Mouse (Mus musculus) bone marrow macrophage, adult 2 months (primary cell): ENCODE measurements around the gene Gpnmb. TPM values are rescaled to one million over a fixed set of nuclear protein-coding genes. Genes with fewer than 3 reads are reported as not detected.

Experiments used
- H3K27ac ChIP-seq: 2 replicates; pipeline ENCODE4 v1.5.1; 2012; ENCODE audit warnings: low read depth, low read length; ENCODE audit not compliant: insufficient read depth
- H3K4me1 ChIP-seq: 2 replicates; pipeline ENCODE4 v1.6.1; 2012; ENCODE audit warnings: low read length; ENCODE audit not compliant: control insufficient read depth, insufficient read depth
- H3K4me3 ChIP-seq: 2 replicates; pipeline ENCODE4 v1.5.1; 2012; ENCODE audit warnings: mild to moderate bottlenecking, low read length, moderate library complexity; ENCODE audit not compliant: insufficient read depth
- CTCF ChIP-seq: IDR thresholded peaks from 2 replicates; pipeline ENCODE4 v1.5.1; 2012; ENCODE audit warnings: low read depth, mild to moderate bottlenecking, low read length, moderate library complexity
- POLR2A ChIP-seq: IDR thresholded peaks from 2 replicates; pipeline ENCODE4 v1.6.1; 2012; ENCODE audit warnings: mild to moderate bottlenecking, low read depth, low read length, borderline replicate concordance
- polyA plus RNA-seq: library from polyadenylated mRNA; stranded (reverse); fragments of >200 nt; gene quantifications from 2 replicates; pipeline ENCODE4 v1.2.4, GENCODE M21; 2012; ENCODE audit not compliant: missing spikeins, insufficient read depth, insufficient read length

Gene Gpnmb
- polyA plus RNA-seq, 1 experiment, result 3,910 TPM

DNA sequence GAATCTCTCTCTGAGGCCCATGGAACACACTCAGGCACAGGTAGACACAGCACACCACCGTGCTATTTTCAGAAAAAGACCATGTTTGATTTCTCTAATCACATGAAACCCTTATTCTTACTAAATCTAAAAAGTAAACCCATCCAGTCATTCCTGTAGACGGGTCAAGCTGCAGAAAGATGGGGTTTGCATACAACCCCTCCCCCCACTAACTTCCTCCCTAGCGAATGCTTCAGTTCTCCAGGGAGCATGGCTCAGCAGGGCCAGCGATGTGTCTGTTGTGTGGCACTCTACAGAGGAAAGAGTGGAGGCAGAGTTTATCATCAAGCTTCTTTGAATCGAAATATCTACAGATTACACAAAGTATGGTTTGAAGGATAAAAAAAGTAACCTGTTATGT, 79.2 kb downstream of the Gpnmb start:
- H3K4me1 ChIP-seq, result peaks cover 11% of the 10 kb centered on the region
- no peak overlapping the region for H3K27ac ChIP-seq
- TF ChIP-seq CTCF (no peak), POLR2A (no peak)
- no peak overlapping the region for H3K4me3 ChIP-seq

DNA sequence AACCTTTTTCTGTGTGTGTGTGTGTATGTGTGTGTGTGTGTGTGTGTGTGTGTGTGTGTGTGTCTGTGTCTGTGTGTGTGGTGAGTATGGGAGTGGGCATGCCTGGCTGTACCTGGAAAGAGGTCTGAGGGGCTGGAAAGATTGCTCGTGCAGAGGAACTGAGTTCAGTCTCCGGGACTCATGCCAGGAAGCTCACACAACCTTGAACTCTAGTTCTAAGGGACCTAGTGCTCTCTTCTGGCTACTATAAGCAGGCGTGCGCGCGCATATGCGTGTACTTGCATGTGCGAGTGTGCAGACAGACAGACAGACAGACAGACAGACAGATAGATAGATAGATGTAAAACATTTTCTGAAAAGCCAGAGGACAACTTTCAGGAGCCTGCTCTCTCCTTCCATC, 79.9 kb downstream of the Gpnmb start:
- H3K27ac ChIP-seq, result no peak overlapping the region
- TF ChIP-seq POLR2A (no peak), CTCF (no peak)
- H3K4me3 ChIP-seq, result no peak overlapping the region
- H3K4me1 ChIP-seq, result peaks cover 11% of the 10 kb centered on the region

DNA sequence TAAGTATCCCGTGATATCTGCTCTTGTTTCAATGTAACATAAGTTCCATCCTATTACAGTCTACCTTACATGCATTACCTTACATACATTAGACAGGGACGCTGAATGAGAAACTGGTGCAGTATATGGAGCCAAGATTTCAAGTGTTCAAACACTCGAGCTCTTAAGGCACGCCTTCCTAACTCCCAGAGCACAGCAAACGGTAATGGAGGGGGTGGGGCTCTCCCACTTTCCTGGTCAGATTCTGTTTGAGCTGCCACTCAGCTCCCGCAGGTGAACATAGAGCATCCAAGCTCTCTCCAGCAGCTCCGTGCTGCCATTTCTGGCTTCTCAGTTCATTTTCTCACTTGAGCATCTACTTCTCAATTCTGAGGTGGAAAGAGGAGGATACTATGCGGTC, 82.1 kb downstream of the Gpnmb start:
- peaks cover 11% of the 10 kb centered on the region for H3K4me1 ChIP-seq
- TF ChIP-seq CTCF (no peak), POLR2A (no peak)
- H3K4me3 ChIP-seq, result no peak overlapping the region
- H3K27ac ChIP-seq, result no peak overlapping the region

DNA sequence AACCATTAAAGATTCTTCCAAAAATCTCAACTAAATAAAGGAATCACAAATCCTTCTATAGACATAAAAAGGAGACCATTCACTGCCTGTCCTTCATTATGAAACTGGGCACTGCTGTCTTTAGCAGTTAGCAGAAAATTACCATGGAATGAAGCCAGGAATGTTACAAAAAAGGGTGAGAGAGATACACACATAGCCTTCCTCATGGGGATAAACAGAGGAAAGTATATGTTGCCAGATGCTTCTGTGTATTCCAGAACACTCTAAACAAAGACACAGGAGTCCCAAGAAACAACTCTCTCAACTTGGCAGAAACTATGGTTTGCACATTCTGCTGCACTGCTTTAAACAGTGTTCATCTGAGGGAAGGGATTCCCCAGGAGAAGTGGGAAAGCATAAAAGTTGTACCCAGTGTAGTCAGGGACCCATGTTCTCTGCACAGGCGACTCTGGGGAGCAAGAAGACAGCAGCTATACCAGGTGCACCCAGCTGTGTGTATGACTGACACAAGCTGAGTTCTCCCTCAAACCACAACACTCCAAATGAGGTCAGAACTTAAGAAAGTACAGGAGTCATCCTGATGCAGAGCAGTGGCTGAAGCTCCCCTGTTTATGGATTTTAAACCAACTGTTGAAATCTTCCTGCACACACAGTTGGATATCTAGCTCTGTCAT, 83.3 kb downstream of the Gpnmb start:
- Histone ChIP-seq H3K27ac (no peak overlapping the region), H3K4me1 (peaks cover 11% of the 10 kb centered on the region), H3K4me3 (no peak overlapping the region)
- TF ChIP-seq POLR2A, result no peak
- no peak for TF ChIP-seq CTCF

DNA sequence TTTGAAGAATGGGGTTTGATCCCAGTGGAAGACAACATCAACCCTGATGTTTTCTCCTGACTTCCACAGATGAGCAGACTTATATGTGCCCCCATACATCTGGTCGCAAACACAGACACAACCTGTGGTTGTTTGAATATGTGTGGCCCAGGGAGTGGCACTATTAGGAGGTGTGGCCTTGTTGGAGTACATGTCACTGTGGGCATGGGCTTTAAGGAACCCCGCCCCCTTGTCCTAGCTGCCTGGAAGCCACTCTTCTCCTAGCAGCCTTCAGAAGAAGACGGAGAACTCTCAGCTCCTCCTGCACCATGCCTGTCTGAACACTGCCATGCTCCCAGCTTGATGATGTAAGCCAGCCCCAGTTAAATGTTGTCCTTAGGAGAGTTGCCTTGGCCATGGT, 84.0 kb downstream of the Gpnmb start:
- Histone ChIP-seq H3K27ac (no peak overlapping the region), H3K4me1 (peaks cover 11% of the 10 kb centered on the region), H3K4me3 (no peak overlapping the region)
- TF ChIP-seq CTCF (no peak), POLR2A (no peak)

Other genes with a start within 250 kb of the Gpnmb start
- 376 and 481 TPM in 2 replicates for gene Tmem176a, start 195.6 kb upstream of the Gpnmb start, polyA plus RNA-seq
- 992 and 1,024 TPM in 2 replicates for gene Tmem176b, start 195.1 kb upstream of the Gpnmb start, polyA plus RNA-seq
- not detected in 2 replicates for gene Aoc1, start 163.7 kb upstream of the Gpnmb start, polyA plus RNA-seq
- not detected in 2 replicates for gene 1600015I10Rik, start 106.7 kb upstream of the Gpnmb start, polyA plus RNA-seq
- not detected in 2 replicates for gene Doxl2, start 61.6 kb upstream of the Gpnmb start, polyA plus RNA-seq
- not detected in 2 replicates for gene Svs1, start 49.7 kb upstream of the Gpnmb start, polyA plus RNA-seq
- 27.5 and 33.2 TPM in 2 replicates for gene Malsu1, start 37.2 kb downstream of the Gpnmb start, polyA plus RNA-seq
- 0.68 and 0.79 TPM in 2 replicates for gene Igf2bp3, start 178.4 kb downstream of the Gpnmb start, polyA plus RNA-seq
- gene Tra2a, start 227.5 kb downstream of the Gpnmb start, polyA plus RNA-seq, result 94.2 and 103 TPM in 2 replicates